Mouse (Mus musculus) lung, postnatal 0 days (tissue): ENCODE measurements around the gene Dennd6a.

Experiments
- CTCF ChIP-seq: IDR thresholded peaks from 2 replicates; pipeline ENCODE4 v1.5.1; 2016; ENCODE audit warnings: antibody characterized with exemption, mild to moderate bottlenecking
- EP300 ChIP-seq: IDR thresholded peaks from 2 replicates; pipeline ENCODE4 v1.6.1; 2016; ENCODE audit warnings: antibody characterized with exemption, mild to moderate bottlenecking, control low read depth

DNA sequence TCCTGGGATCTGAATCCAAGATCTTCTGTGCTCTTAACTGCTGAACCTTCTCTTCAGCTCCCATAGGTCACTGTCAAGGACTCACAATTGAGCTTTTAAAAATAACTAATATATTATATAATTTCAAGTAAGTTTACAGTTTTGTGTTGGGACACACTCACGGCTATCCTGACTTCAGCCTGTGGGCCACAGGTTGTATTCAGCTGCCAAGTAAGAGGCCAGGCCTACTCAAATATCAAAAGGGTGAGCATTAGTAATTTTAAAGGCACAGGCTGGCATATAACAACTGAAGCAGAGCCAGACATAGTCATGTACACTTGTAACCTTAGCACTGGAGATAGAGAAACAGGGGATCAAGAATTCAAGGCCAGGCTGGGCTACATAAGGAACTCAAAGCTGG is 33.1 kb upstream of the Dennd6a start:
- TF ChIP-seq CTCF (no peak), EP300 (no peak)
